Comparison of ENCODE assay signal across 15 mouse cellular contexts in the genomic region with DNA sequence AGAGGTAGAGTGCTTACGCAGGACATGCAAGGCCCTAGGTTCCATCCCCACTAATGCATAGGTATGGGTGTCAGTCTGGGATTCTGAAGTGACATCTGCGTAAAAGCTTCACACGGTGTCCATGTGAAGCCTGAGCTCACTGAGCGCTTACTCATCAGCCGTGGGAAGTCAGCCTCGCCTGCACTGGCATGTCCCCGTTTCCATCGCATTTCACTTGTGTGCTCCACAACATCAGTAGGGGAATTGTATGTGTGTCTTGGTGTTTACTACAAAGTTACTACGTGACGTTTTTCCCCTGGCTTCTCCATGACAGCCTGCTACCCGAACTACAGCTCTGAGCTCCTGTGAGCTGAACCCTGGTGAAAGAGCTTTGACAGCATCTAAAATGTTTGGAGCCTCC.
DNase-seq lines count a peak whose midpoint lies in the region; ATAC-seq and TF ChIP-seq lines count a peak whose summit lies in the region.
"Had no signal": no experiment of that assay in that cellular context is flagged by ENCODE, and none has a peak within 500 bp of the region (broad histone marks: within the 10 kb centered on the region; RNA-seq: fewer than 3 reads in every experiment).

No protein-coding gene starts in this region.

- H3K27ac ChIP-seq in heart, embryonic 11.5 days (ENCODE audit: low read depth, low read length), result no peak overlapping the region
- H3K27ac ChIP-seq in midbrain, embryonic 10.5 days (replicated peaks), result peak overlapping the region; percentile 78
- no peak overlapping the region for H3K27ac ChIP-seq in midbrain, embryonic 16.5 days (ENCODE audit: low read length)
- H3K27ac ChIP-seq in hindbrain, embryonic 13.5 days, result peak overlapping the region; percentile 85
- peak overlapping the region; percentile 34; the same call in 1 of the 2 replicates for H3K27ac ChIP-seq in neural tube, embryonic 14.5 days (ENCODE audit: low read depth, low read length)
- H3K27ac ChIP-seq in liver, postnatal 0 days (ENCODE audit: low read depth), result no peak overlapping the region
- H3K27ac ChIP-seq: kidney, postnatal 0 days; liver, embryonic 12.5 days had no signal

- peaks cover 21% of the 10 kb centered on the region for H3K4me1 ChIP-seq in heart, embryonic 11.5 days (ENCODE audit: control insufficient read depth, insufficient read depth, low read length)
- H3K4me1 ChIP-seq in midbrain, embryonic 10.5 days, result peaks cover 42% of the 10 kb centered on the region
- H3K4me1 ChIP-seq in midbrain, embryonic 16.5 days (ENCODE audit: control insufficient read depth, insufficient read depth, low read length), result peaks cover 48% of the 10 kb centered on the region
- peaks cover 86% of the 10 kb centered on the region for H3K4me1 ChIP-seq in hindbrain, embryonic 13.5 days (replicated peaks)
- H3K4me1 ChIP-seq in neural tube, embryonic 14.5 days (ENCODE audit: control insufficient read depth, insufficient read depth, low read length), result peaks cover 66% of the 10 kb centered on the region
- no peaks in the 10 kb centered on the region for H3K4me1 ChIP-seq in liver, postnatal 0 days (ENCODE audit: insufficient read depth)
- H3K4me1 ChIP-seq: liver, embryonic 12.5 days had no signal

- no peak for DNase-seq in heart, postnatal 14 days
- no peak for DNase-seq in midbrain, embryonic 10.5 days (ENCODE audit: low spot score)
- DNase-seq in liver, postnatal 0 days, result no peak
- DNase-seq: adrenal gland, postnatal 25 days; gastrocnemius, postnatal 14 days had no signal

- 76% methylated on average over 11 of the region's 11 CpGs for WGBS in heart, embryonic 11.5 days (ENCODE audit: insufficient replicate concordance)
- 86% methylated on average over 11 of the region's 11 CpGs for WGBS in midbrain, embryonic 10.5 days
- 83% methylated on average over 11 of the region's 11 CpGs for WGBS in midbrain, embryonic 16.5 days
- 69% methylated on average over 11 of the region's 11 CpGs for WGBS in hindbrain, embryonic 13.5 days
- 76% methylated on average over 11 of the region's 11 CpGs for WGBS in neural tube, embryonic 14.5 days
- WGBS in liver, postnatal 0 days (ENCODE audit: insufficient replicate concordance), result 77% methylated on average over 11 of the region's 11 CpGs

- no peaks in the 10 kb centered on the region for H3K36me3 ChIP-seq in heart, embryonic 11.5 days (ENCODE audit: control insufficient read depth, insufficient read depth, low read length)
- no peaks in the 10 kb centered on the region for H3K36me3 ChIP-seq in midbrain, embryonic 10.5 days
- no peaks in the 10 kb centered on the region for H3K36me3 ChIP-seq in midbrain, embryonic 16.5 days (ENCODE audit: control insufficient read depth, insufficient read depth, low read length)
- no peaks in the 10 kb centered on the region for H3K36me3 ChIP-seq in hindbrain, embryonic 13.5 days
- no peaks in the 10 kb centered on the region for H3K36me3 ChIP-seq in neural tube, embryonic 14.5 days (ENCODE audit: control insufficient read depth, insufficient read depth, low read length)
- 0 out of 2 replicates have a peak, but pooled peaks cover 7% of the 10 kb centered on the region for H3K36me3 ChIP-seq in liver, postnatal 0 days (replicated peaks; ENCODE audit: insufficient read depth, low read length)
- H3K36me3 ChIP-seq: embryonic facial prominence, embryonic 13.5 days; forebrain, embryonic 12.5 days; G1E; liver, embryonic 12.5 days; midbrain, embryonic 12.5 days had no signal

- H3K27me3 ChIP-seq in heart, embryonic 11.5 days (ENCODE audit: control insufficient read depth, insufficient read depth, low read length), result peaks cover 3% of the 10 kb centered on the region; the same call in 1 of the 2 replicates
- H3K27me3 ChIP-seq in midbrain, embryonic 10.5 days (ENCODE audit: low read depth, poor library complexity, severe bottlenecking), result no peaks in the 10 kb centered on the region
- H3K27me3 ChIP-seq in midbrain, embryonic 16.5 days (ENCODE audit: control insufficient read depth, insufficient read depth, low read depth, low read length), result no peaks in the 10 kb centered on the region
- no peaks in the 10 kb centered on the region for H3K27me3 ChIP-seq in hindbrain, embryonic 13.5 days
- H3K27me3 ChIP-seq in neural tube, embryonic 14.5 days (ENCODE audit: control insufficient read depth, insufficient read depth, low read length), result no peaks in the 10 kb centered on the region
- no peaks in the 10 kb centered on the region for H3K27me3 ChIP-seq in liver, postnatal 0 days (ENCODE audit: insufficient read depth, low read length)
- H3K27me3 ChIP-seq: embryonic facial prominence, embryonic 13.5 days; forebrain, embryonic 12.5 days; midbrain, embryonic 12.5 days had no signal

- no peak for TF ChIP-seq EP300 in liver, postnatal 0 days (IDR thresholded peaks at IDR 0.05; ENCODE audit: low read depth)

- no peak overlapping the region for H3K9ac ChIP-seq in heart, embryonic 11.5 days (ENCODE audit: low read depth, low read length)
- H3K9ac ChIP-seq in midbrain, embryonic 16.5 days (ENCODE audit: low read depth, low read length), result no peak overlapping the region
- H3K9ac ChIP-seq in hindbrain, embryonic 13.5 days, result no peak overlapping the region
- H3K9ac ChIP-seq in neural tube, embryonic 14.5 days (replicated peaks; ENCODE audit: low read depth, low read length), result no peak overlapping the region
- H3K9ac ChIP-seq in liver, postnatal 0 days (replicated peaks), result no peak overlapping the region
- H3K9ac ChIP-seq: embryonic facial prominence, embryonic 13.5 days; forebrain, embryonic 12.5 days; liver, embryonic 12.5 days; midbrain, embryonic 12.5 days had no signal

- H3K4me2 ChIP-seq in heart, embryonic 11.5 days, result peak overlapping the region; percentile 59; the same call in 1 of the 2 replicates
- H3K4me2 ChIP-seq in midbrain, embryonic 16.5 days (ENCODE audit: low read length), result no peak overlapping the region
- H3K4me2 ChIP-seq in hindbrain, embryonic 13.5 days, result no peak overlapping the region
- H3K4me2 ChIP-seq in neural tube, embryonic 14.5 days (ENCODE audit: low read depth, low read length), result no peak overlapping the region
- no peak overlapping the region for H3K4me2 ChIP-seq in liver, postnatal 0 days (ENCODE audit: low read depth, low read length)
- H3K4me2 ChIP-seq: liver, embryonic 12.5 days had no signal

- intact Hi-C loops in heart, postnatal 14 days (cut with DNase I), result loop anchor here (5.0 kb wide), 1 partner anchor 107 kb away; no protein-coding TSS in a partner anchor

- H3K9me3 ChIP-seq in heart, embryonic 11.5 days (replicated peaks; ENCODE audit: control insufficient read depth, low read length), result no peaks in the 10 kb centered on the region
- H3K9me3 ChIP-seq in midbrain, embryonic 10.5 days (replicated peaks), result no peaks in the 10 kb centered on the region
- H3K9me3 ChIP-seq in midbrain, embryonic 16.5 days (replicated peaks; ENCODE audit: control insufficient read depth, low read length, poor library complexity, severe bottlenecking), result no peaks in the 10 kb centered on the region
- no peaks in the 10 kb centered on the region for H3K9me3 ChIP-seq in hindbrain, embryonic 13.5 days
- H3K9me3 ChIP-seq in neural tube, embryonic 14.5 days (ENCODE audit: control insufficient read depth, low read length), result no peaks in the 10 kb centered on the region
- no peaks in the 10 kb centered on the region for H3K9me3 ChIP-seq in liver, postnatal 0 days (ENCODE audit: low read length)
- H3K9me3 ChIP-seq: embryonic facial prominence, embryonic 13.5 days; forebrain, embryonic 12.5 days; G1E; liver, embryonic 12.5 days; midbrain, embryonic 12.5 days had no signal

- no peak for TF ChIP-seq CTCF in liver, postnatal 0 days (IDR thresholded peaks at IDR 0.05; ENCODE audit: low read depth)

- no peak for ATAC-seq in heart, embryonic 11.5 days (replicated peaks; ENCODE audit: insufficient number of reproducible peaks, low FRiP score, low TSS enrichment)
- ATAC-seq in midbrain, embryonic 16.5 days, result no peak
- ATAC-seq in hindbrain, embryonic 13.5 days (ENCODE audit: low FRiP score), result no peak
- ATAC-seq in neural tube, embryonic 14.5 days (ENCODE audit: low read depth), result no peak
- no peak for ATAC-seq in liver, postnatal 0 days
- ATAC-seq: liver, embryonic 12.5 days had no signal

- H3K4me3 ChIP-seq in heart, embryonic 11.5 days (ENCODE audit: low read depth, low read length), result no peak overlapping the region
- no peak overlapping the region for H3K4me3 ChIP-seq in midbrain, embryonic 10.5 days
- no peak overlapping the region for H3K4me3 ChIP-seq in midbrain, embryonic 16.5 days (ENCODE audit: low read depth, low read length)
- no peak overlapping the region for H3K4me3 ChIP-seq in hindbrain, embryonic 13.5 days
- H3K4me3 ChIP-seq in neural tube, embryonic 14.5 days (ENCODE audit: low read depth, low read length), result no peak overlapping the region
- H3K4me3 ChIP-seq in liver, postnatal 0 days (ENCODE audit: low read depth, low read length), result no peak overlapping the region
- H3K4me3 ChIP-seq: embryonic facial prominence, embryonic 13.5 days; forebrain, embryonic 12.5 days; liver, embryonic 12.5 days; midbrain, embryonic 12.5 days had no signal

Comparison
In these comparisons a context has a peak if more than half of its experiments do, and no peak if none do; other contexts are left out.
1. H3K27ac ChIP-seq: peak in midbrain, embryonic 10.5 days (single experiment), hindbrain, embryonic 13.5 days (single experiment) and neural tube, embryonic 14.5 days (single experiment); none in heart, embryonic 11.5 days (single experiment), midbrain, embryonic 16.5 days (single experiment) and liver, postnatal 0 days (single experiment).